Mouse (Mus musculus) Patski (cell line): Measurements from ENCODE around the gene Ifnk. TPM values are rescaled to one million over a fixed set of nuclear protein-coding genes. Genes with fewer than 3 reads are reported as not detected.

ENCODE experiments used
- ATAC-seq: fragments of 100-300 bp; one replicate; pipeline ENCODE4 v1.8.0; 2021
- CTCF ChIA-PET: fragments of 350-600 bp; sonication (Branson Sonifier 250); formaldehyde crosslinking; loops from one replicate; lab custom pipeline; 2022; ENCODE audit warnings: inconsistent platforms; lab: Charles Lee
- POLR2A ChIA-PET: fragments of 350-600 bp; sonication (Branson Sonifier 250); formaldehyde crosslinking; loops from one replicate; lab custom pipeline; 2022; ENCODE audit warnings: antibody characterized with exemption, inconsistent platforms; lab: Charles Lee
- DNase-seq: peaks from one replicate; pipeline ENCODE4 v3.0.0-alpha.2; 2011; ENCODE audit warnings: low read depth, low spot score
- H3K27me3 ChIP-seq: fragments of 371-371 bp; one replicate; pipeline ENCODE4 v1.5.1; 2021
- CTCF ChIP-seq: fragments of 100-300 bp; IDR thresholded peaks from one replicate; pipeline ENCODE4 v1.5.1; 2021
- in situ Hi-C: fragments of 300-500 bp; cut with MboI; formaldehyde crosslinking; loops from 3 replicates; pipeline ENCODE4 v1.11.1; 2018; ENCODE audit warnings: low pct_unique_long_range_greater_than_20kb, mixed read lengths
- polyA plus RNA-seq: library from polyadenylated mRNA; unstranded; gene quantifications from one replicate; pipeline ENCODE4 v1.2.3, GENCODE M21; 2021

Gene Ifnk
- polyA plus RNA-seq, 1 experiment from 2014 or later = not detected

DNA sequence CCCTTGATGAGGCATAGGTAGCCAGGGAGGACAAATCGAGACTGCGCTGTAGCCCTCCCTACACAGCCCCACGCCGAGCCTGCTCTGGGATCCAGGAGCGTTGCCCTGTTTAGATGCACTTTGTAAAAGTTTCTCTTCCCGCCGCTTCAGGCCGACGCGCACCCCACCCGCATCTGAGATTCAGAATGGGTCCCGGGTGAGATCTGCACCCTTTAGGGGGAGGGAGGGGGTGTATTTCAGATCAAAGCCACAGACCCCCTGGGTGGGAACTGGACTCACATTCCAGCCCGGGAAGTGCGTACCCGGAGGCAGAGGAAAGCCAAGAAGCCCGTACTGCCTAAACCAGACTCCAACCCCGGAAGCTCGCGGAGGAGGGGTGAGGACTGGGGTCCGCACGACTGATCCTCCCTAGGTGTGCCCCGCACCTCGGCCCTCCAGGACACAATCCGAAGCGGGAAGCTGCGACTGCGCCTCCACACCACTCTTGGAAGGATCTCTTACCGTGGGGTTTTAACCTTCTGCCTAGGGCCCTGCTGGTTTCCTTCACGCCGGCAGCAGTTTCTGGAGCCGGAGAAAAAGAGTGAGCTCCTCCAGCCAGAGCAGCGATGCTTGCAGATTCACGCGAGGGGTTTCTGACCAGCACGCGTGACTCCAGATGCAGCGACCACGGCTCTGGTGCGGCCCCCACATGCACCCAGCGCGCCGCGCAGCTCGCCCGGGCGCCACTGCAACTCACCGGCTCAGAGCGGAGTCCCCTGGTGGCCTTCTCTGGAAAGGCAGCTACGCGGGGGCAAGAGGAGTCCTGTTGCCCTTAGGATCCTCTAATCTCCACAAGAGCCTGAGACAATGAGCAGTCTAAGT is 5.1 kb downstream of the Ifnk start, which contains the start of gene Mob3b:
TSS of gene Mob3b (minus strand) at position 734 of the 861 bp plus-strand sequence.
- ATAC-seq = peak; percentile 98
- H3K27me3 ChIP-seq = no peaks in the 10 kb centered on the region
- DNase-seq = no peak
- TF ChIP-seq CTCF = peak; percentile 99
- POLR2A ChIA-PET = interaction anchor here (0.6 to 1.3 kb wide), 3 partner anchors 12 to 144 kb away, joined by 3 read pairs; no protein-coding TSS in a partner anchor
- in situ Hi-C loops = loop anchor here (5.0 to 10.0 kb wide), 2 partner anchors 55 to 172 kb away; no protein-coding TSS in a partner anchor
- CTCF ChIA-PET = interaction anchor here (0.8 to 2.1 kb wide), 12 partner anchors 9 to 197 kb away, joined by 3 to 6 read pairs (median 4); no protein-coding TSS in a partner anchor

DNA sequence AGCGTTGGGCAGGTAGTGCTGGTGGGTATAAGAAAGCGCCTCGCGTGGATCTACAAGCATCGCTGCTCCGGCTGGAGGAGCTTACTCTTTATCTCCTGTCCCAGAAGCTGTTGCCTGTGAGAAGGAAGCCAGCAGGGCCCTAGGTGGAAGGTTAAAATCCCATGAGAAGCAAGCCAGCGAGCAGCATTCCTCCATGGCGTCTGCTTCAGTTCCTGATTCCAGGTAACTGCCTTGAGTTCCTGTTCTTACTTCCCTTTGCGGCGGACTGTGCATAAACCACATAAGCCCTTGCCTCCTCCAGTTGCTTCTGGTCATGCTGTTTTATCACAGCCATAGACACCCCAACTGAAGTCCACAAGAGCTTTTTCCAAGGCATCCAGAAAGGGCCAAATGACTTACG is 6.0 kb downstream of the Ifnk start:
- no peak for TF ChIP-seq CTCF
- DNase-seq = no peak
- CTCF ChIA-PET = interaction anchor here (1.0 to 2.1 kb wide), 9 partner anchors 9 to 116 kb away, joined by 3 to 6 read pairs (median 3); no protein-coding TSS in a partner anchor

GRCm38 (mm10) chr4:35165275-35165674 is 13.4 kb downstream of the Ifnk start:
- H3K27me3 ChIP-seq = no peaks in the 10 kb centered on the region
- DNase-seq = no peak
- POLR2A ChIA-PET = no interaction called here
- CTCF ChIA-PET = interaction anchor here (0.7 to 2.0 kb wide), 3 partner anchors 8 to 87 kb away, joined by 3 to 6 read pairs (median 4); partner anchors contain the start of gene Mob3b
- ATAC-seq = peak; percentile 15
- no peak for TF ChIP-seq CTCF
- in situ Hi-C loops = no loop called here

More for the DNA sequence above, 6.0 kb downstream of the Ifnk start:
- no peak for ATAC-seq
- H3K27me3 ChIP-seq = no peaks in the 10 kb centered on the region
- POLR2A ChIA-PET = interaction anchor here (0.6 to 1.3 kb wide), 2 partner anchors 17 to 145 kb away, joined by 3 read pairs; no protein-coding TSS in a partner anchor
- in situ Hi-C loops = loop anchor here (5.0 to 10.0 kb wide), 2 partner anchors 56 to 173 kb away; no protein-coding TSS in a partner anchor

GRCm38 (mm10) chr4:35165947-35166346 is 14.1 kb downstream of the Ifnk start:
- ATAC-seq = peak; percentile 89
- ChIA-PET POLR2A (interaction anchor here (0.5 kb wide), 1 partner anchor 41 kb away, joined by 3 read pairs; no protein-coding TSS in a partner anchor), CTCF (interaction anchor here (0.7 to 2.0 kb wide), 3 partner anchors 9 to 88 kb away, joined by 3 to 6 read pairs (median 4); partner anchors contain the start of gene Mob3b)
- TF ChIP-seq CTCF = no peak
- no peaks in the 10 kb centered on the region for H3K27me3 ChIP-seq
- in situ Hi-C loops = no loop called here
- DNase-seq = peak; percentile 44

DNA sequence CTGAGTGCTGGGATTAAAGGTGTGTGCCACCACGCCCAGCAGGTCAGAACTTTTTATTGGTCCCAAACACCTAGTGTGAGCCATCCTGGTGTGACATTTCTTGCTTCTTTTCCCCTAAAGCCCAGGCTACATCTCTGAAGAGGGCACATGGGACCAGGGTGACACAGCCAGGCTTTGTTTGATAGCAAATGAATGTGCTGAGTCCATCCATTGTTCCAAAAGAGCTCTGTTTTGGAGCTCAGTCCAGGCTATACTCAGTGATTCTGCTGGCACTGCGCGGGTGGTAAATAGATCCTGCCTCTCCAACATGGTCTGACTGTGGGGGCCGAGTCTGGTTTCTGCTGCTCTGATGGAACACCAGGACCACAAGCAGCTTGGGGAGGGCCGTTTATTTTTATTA is 16.0 kb downstream of the Ifnk start:
- ATAC-seq (no peak), DNase-seq (no peak)
- TF ChIP-seq CTCF = no peak
- ChIA-PET POLR2A (interaction anchor here (1.0 to 1.1 kb wide), 2 partner anchors 11 to 162 kb away, joined by 3 to 4 read pairs; partner anchors contain the start of gene Mob3b), CTCF (interaction anchor here (1.3 to 1.7 kb wide), 2 partner anchors 8 to 13 kb away, joined by 5 read pairs; no protein-coding TSS in a partner anchor)
- H3K27me3 ChIP-seq = no peaks in the 10 kb centered on the region
- in situ Hi-C loops = no loop called here

DNA sequence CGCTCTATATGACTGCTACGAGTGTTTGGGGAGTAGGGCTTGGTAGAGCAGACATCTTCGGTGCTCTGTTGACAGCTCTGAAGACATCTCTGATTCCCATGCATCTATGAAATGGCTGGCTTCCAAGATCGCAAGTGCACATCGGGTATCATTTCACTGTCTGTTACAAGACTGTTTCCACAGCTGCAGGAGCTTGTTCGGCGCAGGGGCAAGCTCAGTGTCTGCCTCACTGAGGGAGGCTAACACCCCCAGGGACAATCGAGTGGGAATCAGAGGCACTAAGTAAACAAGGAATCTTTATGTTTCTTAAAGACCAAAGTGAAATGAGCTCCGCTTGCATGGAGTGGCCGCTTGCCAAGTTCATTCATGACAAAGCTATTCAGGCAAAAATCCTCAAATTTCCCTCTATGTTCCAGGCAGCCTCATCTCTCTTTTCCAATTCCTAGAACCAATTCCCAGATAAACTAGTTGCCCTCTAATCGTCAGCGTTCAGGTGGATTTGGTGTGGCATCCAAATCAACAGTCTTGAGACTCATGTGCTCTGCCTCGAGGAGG is 17.8 kb downstream of the Ifnk start:
- POLR2A ChIA-PET = no interaction called here

DNA sequence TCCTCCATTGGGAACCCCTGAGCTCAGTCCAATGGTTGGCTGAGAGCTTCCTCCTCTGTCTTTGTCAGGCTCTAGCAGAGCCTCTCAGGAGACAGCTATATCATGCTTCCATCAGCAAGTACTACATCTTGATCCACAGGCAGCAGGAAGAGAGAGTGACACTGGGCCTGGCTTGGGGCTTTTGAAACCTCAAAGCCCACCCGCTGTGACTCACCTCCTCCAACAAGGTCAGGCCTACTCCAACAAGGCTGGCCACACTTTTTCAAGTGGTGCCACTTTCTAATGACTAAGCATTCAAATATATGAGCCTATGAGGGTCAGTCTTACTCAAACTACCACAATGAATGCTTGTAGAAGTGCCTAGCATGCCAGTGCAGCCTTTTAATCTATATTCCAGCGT is 20.6 kb downstream of the Ifnk start:
- CTCF ChIA-PET = no interaction called here
- ATAC-seq (no peak), DNase-seq (no peak)
- no peaks in the 10 kb centered on the region for H3K27me3 ChIP-seq
- in situ Hi-C loops = no loop called here
- POLR2A ChIA-PET = no interaction called here
- no peak for TF ChIP-seq CTCF

More for the DNA sequence above, 17.8 kb downstream of the Ifnk start:
- CTCF ChIA-PET = interaction anchor here (1.7 kb wide), 1 partner anchor 10 kb away, joined by 5 read pairs; no protein-coding TSS in a partner anchor
- ATAC-seq = no peak
- DNase-seq = no peak
- TF ChIP-seq CTCF = no peak
- in situ Hi-C loops = no loop called here
- H3K27me3 ChIP-seq = no peaks in the 10 kb centered on the region

- no peaks in the 10 kb centered on the region for H3K27me3 ChIP-seq
- in situ Hi-C loops = no loop called here
- DNase-seq (peak; percentile 85), ATAC-seq (peak; percentile 81)
- POLR2A ChIA-PET = interaction anchor here (1.1 kb wide), 1 partner anchor 14 kb away, joined by 3 read pairs; no protein-coding TSS in a partner anchor
- CTCF ChIA-PET = interaction anchor here (1.2 to 1.4 kb wide), 2 partner anchors 15 to 16 kb away, joined by 3 to 6 read pairs; partner anchors contain the start of gene Mob3b
- no peak for TF ChIP-seq CTCF
Measured at GRCm38 (mm10) chr4:35173551-35173950, 21.7 kb downstream of the Ifnk start.

DNA sequence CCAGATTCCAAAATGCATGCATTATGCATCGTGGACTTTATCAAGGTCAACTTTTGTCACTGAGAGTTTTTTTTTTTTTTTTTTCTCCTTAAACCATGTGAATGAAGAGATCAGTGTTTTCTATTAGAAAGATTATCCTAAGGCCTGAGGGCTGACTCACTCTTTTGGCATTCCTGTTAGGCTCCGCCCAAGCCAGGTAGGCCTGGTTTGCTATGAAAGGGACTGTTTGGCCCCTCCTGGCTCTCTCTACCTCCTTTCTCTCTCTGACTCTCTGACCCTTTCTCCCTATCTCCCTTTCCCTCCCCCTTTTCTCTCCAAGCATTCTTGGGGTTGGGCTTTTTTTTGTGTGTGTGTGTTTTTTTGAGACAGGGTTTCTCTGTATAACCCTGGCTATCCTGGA is 23.7 kb downstream of the Ifnk start:
- no peak for TF ChIP-seq CTCF
- ChIA-PET POLR2A (interaction anchor here (0.6 kb wide), 1 partner anchor 113 kb away, joined by 3 read pairs; no protein-coding TSS in a partner anchor), CTCF (no interaction called here)
- no peaks in the 10 kb centered on the region for H3K27me3 ChIP-seq
- DNase-seq (no peak), ATAC-seq (no peak)
- in situ Hi-C loops = no loop called here
